Mouse (Mus musculus): ENCODE results near the gene Fbxw11. TPM values are rescaled to one million over a fixed set of nuclear protein-coding genes. Genes with fewer than 3 reads are reported as not detected.

Gene Fbxw11
- total RNA-seq, 4 experiments from 2014 or later, result 44.2 to 51.4 (median 46.2) TPM

DNA sequence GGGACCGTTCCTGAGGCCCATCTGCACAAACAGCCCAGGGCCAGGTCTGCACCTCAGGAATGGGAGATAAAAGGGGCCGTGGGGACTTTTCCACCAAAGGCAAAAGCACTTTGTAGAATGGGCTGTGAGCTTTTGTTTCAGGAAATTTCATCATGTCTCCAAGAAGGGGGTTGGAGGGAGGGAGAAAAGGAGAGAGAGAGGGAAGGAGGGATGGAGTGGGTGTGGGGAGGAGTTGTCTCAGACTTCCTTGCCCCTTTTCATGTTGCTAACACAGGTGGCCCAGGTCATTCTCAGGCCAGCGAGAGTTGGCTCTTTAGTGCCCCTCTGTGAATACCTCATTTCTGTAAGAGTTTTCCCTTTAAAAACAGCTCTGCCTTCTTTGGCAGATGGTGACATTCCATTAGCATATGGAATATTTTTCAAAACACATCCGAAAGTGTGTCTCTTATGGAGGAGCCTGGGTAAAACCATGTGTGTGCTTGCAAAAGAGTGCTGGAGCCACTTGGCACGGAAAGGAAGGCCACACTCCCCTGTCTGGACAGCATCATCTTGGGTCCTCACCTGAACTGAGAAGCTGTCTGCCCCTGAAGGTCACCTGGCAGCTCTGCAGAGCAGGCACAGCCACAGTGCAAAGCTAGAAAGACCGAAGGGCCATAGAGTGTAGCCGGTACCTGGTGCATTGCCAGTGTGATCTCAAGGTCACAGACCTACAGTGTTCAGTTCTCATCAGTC lies 109.5 kb downstream of the Fbxw11 start:
- DNase-seq (ENCODE audit: low spot score), result no peak

DNA sequence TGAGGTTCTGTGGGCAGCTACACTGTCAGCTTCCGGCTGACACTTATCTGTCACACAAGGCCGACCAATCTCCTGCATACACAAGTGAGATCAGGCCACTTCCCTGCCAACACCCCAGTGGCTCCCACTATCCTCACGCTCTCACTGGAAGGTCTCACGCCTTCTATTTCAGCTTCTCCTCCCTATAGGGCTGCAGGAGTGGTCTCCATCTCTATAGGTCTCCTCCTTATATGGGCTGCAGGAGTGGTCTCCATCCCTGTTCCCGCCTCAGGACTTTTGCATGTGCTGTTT lies 110.0 kb downstream of the Fbxw11 start:
- DNase-seq (ENCODE audit: low spot score), result no peak

DNA sequence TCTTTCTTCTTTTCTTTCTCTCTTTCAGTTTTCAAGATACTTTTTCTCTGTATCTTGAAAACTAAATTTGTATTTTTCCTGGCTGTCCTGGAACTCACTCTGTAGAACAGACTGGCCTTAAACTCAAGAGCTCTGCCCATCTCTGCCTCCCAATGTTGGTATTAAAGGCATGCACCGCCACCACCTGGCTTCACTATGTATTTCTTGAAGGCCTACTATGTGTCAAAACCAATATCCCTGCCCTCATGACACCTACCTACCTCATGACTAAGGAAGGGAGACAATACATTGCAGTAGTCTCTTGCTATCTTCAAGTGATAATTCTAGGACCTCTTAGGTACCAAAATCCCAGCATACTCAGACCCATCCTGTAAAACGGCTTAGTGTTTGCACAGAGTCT lies 110.8 kb downstream of the Fbxw11 start:
- no peak for DNase-seq (ENCODE audit: low spot score)

DNA sequence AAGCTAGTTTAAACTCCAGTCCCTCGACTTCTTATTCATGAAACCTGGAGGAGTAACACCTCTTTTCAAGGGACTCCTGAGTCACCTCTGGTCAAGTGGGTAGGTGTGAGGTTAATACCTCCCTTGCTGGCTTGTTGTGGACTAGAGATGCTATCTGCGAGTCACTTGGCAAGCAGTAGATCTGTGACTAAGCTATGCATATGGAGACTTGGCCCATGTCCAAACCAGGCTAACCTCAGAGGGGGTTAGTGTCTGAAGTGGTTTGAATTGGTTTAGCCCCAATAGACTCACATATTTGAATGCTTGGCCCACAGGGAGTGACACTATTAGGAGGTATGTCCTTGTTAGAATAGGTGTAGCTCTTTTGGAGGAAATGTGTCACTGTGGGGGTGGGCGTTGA lies 120.2 kb downstream of the Fbxw11 start:
- DNase-seq (ENCODE audit: low spot score), result no peak

DNA sequence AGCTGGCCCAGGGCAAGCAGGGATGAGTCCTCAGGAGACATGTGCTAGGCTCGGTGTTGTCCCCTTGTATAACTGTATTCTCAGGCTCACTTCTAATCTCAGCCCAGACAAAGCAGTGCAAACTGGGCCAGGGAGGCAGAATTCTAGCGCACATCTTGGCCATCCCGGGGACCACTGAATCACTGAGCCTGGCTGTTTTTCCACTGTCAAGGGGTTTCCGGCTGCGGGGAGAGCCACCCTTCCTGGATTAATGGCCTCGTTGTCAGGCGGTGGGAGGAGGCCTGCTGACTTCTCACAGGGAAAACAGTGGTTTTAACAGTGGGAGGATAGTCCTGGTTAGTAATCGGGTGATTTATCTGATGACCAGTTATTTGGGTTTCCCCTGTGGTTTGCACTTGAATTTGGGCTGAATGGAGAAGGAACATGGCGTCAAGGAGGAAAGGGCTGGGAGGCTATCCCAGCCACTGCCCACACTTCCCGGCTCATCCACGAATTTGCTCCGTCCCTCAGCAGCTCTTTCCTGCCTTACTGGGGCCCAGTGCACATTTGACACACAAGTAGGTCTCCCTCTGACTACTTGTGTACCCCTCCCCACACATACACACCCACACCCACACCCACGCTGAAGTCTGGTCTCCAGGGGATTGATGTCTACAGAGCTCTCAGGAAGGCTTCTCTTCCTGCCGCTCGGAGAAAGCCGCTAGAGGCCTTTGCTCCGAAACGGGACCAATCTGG lies 125.1 kb downstream of the Fbxw11 start:
- peak; percentile 11 for DNase-seq (ENCODE audit: low spot score)

DNA sequence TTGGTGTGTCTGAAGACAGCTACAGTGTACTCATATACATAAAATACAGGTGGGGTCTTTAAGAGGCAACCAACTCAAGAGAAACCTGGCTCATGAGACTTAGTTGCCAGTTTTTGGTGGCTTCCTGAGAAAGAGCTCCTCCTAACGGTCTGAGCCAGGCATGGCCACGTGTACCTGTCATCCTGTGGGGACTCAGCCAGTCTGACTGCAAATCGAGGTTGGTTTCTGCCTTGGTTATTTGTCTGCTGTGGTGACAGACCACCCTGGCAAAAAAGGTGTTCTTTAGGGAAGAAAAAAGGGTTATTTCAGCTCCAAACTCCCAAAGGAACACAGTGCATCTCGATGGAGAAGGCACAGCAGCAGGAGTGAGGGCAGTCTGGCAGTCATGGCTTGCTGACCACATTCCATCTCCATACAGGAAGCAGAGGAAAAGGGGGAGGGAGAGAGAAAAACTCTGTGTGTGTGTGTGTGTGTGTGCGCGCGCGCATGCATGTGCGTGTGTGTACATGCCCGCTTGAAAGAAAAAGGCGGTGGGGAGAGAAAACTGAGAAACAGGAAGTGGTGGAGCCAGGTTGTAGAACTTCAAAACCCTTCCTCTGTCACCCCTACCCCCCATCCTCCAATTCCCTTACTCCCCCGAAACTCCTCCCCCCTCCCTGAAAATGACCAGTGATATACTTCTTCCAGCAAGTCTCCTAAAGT lies 126.3 kb downstream of the Fbxw11 start:
- DNase-seq (ENCODE audit: low spot score), result no peak

DNA sequence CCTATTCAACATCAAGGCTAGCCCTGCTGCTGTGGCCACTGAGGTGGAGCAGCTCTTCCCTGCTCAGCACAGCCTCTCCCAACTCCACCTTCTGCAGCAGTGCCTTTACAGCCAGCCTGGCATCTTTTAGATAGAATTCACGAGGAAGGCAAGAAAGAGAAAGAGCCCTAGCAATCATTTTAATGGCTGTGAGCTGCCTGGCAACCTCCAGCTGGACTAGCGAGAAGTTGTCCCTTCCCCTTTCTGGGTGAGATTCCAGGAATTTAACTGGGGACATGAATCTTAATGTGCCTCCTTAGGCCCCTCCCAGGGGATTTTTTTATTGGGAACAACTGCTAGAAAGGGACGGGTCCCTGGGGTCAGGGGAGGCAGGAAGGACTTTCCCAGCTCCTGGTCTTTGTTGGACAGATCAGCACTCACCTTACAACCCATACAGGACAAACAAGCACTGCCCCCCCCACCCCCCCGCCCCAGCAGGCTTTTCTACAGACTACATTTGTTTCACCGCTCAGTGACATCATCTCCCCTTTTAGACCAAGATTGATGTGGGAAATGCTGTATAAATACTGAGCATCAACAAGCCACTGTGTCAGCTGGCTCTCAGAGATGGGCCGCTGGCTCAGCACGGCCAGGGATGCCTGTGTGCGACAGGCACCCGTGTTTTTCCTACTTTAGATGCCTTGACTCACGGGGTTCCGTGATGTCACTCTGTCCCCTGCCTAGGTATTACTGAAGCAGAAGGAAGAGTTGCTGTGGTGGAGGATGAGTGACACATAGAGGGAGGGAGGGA lies 138.4 kb downstream of the Fbxw11 start:
- no peak for DNase-seq (ENCODE audit: low spot score)

DNA sequence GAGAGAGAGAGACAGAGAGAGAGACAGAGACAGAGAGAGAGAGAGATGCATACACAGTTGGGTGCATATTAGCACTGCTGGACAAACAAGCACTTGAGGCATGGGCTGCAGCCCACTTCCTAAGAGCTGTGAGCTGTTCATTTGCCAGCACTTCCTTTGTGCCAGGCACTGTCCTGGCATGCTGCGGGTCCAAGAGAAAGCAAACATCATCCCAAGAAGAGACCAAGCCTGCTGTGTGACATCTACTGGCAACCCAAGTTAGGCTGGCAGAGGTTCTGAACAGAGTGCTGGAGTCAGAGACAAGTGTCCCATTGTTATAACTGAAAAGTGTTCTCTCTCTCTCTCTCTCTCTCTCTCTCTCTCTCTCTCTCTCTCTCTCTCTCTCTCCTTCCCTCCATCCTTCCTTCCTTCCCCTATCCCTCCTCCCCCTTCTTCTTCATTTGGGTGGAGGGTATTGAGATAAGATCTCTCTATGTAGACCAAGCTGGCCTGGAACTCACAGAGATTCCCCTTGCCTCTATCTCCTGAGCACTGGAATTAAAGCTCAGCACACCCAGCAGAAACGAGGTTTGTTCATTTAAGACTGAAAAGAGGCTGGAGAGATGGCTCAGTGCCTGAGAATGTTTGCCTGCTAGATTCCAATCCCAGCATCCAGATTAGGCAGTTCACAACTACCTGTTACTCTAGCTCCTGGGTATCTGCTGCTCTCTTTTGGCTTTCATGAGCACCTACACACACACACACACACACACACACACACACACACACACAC lies 139.3 kb downstream of the Fbxw11 start:
- DNase-seq (ENCODE audit: low spot score), result no peak

DNA sequence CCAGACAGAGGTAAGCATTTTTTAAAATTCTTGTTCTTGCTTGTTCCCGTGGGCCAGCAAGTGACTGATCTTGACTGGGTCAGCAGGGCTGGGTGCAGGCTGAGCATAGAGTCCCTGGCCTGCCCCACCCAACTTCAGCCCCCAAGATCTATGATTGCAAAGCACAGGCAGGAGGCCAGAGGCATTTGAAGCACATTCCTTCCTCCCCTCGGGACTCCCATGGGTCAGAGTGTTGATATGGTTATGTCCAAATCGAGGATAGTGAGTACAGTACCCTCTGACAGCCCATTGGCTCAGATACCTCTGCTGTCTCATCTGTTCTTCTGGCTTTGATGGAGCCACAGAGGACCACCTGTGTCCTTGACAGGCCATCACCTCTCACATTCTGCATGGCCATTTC lies 140.2 kb downstream of the Fbxw11 start:
- DNase-seq (ENCODE audit: low spot score), result no peak

DNA sequence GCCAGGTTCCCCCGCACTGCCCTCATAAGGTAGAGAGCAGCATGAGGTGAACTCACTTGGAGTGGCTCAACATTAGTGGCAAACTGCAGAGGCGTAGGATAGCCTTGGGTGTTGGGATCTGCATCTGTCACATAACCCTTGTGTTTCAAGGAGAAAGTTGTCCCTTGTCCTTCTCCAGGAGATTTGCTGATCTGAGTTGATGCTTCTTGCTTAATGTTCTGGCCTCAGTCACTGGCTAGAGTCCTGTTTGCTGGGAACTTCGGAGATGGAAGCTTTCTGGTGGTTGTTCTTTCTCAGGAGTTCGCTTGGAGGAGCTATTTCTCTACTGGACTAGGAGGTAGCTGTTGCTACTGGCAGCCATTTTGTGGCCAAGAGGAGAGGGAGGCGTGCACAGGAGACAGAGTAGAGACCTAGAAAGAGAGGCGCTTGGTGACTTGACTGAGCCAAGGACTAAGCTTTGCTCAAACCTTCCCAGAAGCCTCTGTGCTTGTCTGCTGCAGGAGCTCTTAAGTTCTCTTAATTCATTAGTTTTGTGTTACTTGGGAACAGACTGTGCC lies 143.1 kb downstream of the Fbxw11 start:
- no peak for DNase-seq (ENCODE audit: low spot score)

DNA sequence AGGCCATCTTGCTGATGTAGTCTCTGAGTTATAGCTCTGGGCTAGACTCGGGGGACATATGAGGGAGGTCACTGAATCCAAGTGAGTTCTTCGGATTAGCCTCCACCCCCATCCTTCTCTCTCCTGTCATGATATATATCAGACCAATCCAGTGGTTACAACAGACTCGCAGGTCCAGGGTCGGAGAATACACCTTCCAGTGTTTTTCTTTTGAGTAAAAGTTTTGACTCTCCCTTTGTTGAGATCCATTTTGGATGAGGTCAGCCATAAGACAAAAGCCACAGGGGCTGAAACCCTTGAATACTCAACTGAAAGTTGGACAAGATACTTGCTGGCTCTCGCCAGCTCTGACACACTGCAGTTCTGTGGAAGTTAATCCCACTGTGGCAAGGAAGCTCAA lies 143.7 kb downstream of the Fbxw11 start:
- DNase-seq (ENCODE audit: low spot score), result no peak

DNA sequence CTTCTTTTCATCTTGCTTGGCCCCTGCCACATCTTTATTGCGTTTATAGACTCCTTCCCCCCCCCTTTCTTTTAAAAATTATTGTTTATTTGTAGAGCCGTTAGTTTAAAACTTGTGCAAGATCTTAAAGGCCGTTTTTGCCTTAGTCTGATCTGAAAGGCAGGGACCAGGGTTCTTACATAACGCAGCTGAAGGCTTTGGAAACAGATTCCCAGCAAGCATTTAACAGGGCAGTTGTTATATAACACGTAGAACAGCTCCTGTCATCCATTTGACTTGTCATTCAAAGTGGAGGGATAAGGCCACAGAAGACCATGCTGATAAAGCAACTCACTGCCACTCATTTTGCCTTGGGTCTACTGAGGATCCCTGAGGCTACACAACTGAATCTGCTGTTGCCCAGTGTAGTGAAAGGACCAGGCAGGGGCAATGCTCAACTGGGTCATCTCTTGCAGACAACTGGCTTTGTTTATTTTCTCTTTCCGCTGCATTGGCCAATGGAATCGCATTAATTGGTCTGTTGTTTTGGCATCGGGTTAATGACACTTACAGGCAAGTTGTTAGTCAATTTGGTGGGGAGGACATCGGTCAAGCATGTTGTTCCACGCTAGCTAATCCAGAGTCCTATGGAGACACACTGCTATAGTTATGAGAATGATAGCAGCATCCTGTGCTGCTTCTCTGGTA lies 152.4 kb downstream of the Fbxw11 start:
- DNase-seq (ENCODE audit: low spot score), result no peak

Other genes starting within 250 kb of the Fbxw11 start
- gene Ubtd2, start 187.4 kb upstream of the Fbxw11 start, total RNA-seq (2022), result 1 to 10 TPM; 3.0 to 4.4 (median 3.7) TPM
- not detected for gene Efcab9, start 110.6 kb upstream of the Fbxw11 start, total RNA-seq (2022)
- 1 to 10 TPM; 6.6 to 9.2 (median 8.7) TPM for gene Stk10, start 109.4 kb upstream of the Fbxw11 start, total RNA-seq (2022)
- gene Smim23, start 181.9 kb downstream of the Fbxw11 start, total RNA-seq (2022), result not detected

All from heart, adult 8-10 months (tissue).